In genomic region chr2:29868949-29869645, GRCm38 (mm10) we compare ENCODE assay signal across 8 mouse cellular contexts. TPM values are rescaled to one million over a fixed set of nuclear protein-coding genes. Genes with fewer than 3 reads are reported as not detected.
A peak's percentile ranks its signal among the peaks of the same experiment; 100 is the strongest.
DNase-seq lines count a peak whose midpoint lies in the region; ATAC-seq lines count a peak whose summit lies in the region.

Gene Cercam (plus strand): TSS chr2:29869164.

- peak; percentile 90 for ATAC-seq in hindbrain, embryonic 14.5 days (ENCODE audit: low FRiP score)

- peak; percentile 89 for DNase-seq in WW6 (ENCODE audit: low read depth, low spot score)
- peak; percentile 86 to 90 for DNase-seq in cerebellum, postnatal 36 days
- peak; percentile 79 to 85 for DNase-seq in frontal cortex, postnatal 36 days (ENCODE audit: low spot score in 2 of 2)
- peak; percentile 89 for DNase-seq in hindbrain, embryonic 14.5 days (ENCODE audit: low spot score)
- peak; percentile 73 to 77 for DNase-seq in layer of hippocampus, postnatal 25 days (ENCODE audit: extremely low spot score in 1 of 2, low spot score in 1 of 2)
- peak; percentile 84 for DNase-seq in lung, postnatal 14 days
- peak; percentile 86 for DNase-seq in ovary, postnatal 36 days (ENCODE audit: low spot score)
- DNase-seq in thymus, postnatal 36 days, result peak; percentile 83 to 85

- H3K4me1 ChIP-seq in hindbrain, embryonic 14.5 days (replicated peaks; ENCODE audit: control insufficient read depth, insufficient read depth, low read length), result peaks cover 13% of the 10 kb centered on the region; the same call in 1 of the 2 replicates

- no peaks in the 10 kb centered on the region for H3K27me3 ChIP-seq in hindbrain, embryonic 14.5 days (ENCODE audit: control insufficient read depth, insufficient read depth, low read length)

- H3K9me3 ChIP-seq in hindbrain, embryonic 14.5 days (ENCODE audit: control insufficient read depth, low read length), result no peaks in the 10 kb centered on the region

- peak within 1 kb of the TSS; percentile 78 for H3K27ac ChIP-seq in hindbrain, embryonic 14.5 days

- peaks cover 8% of the 10 kb centered on the region for H3K36me3 ChIP-seq in hindbrain, embryonic 14.5 days (replicated peaks; ENCODE audit: control insufficient read depth, insufficient read depth)

- 1% methylated on average over 44 of the region's 44 CpGs for WGBS in hindbrain, embryonic 14.5 days

- peak within 1 kb of the TSS; percentile 78 for H3K4me2 ChIP-seq in hindbrain, embryonic 14.5 days (replicated peaks)

- H3K4me3 ChIP-seq in hindbrain, embryonic 14.5 days (replicated peaks; ENCODE audit: low read length), result peak within 1 kb of the TSS; percentile 37

- H3K9ac ChIP-seq in hindbrain, embryonic 14.5 days, result peak within 1 kb of the TSS; percentile 63

RNA-seq across cellular contexts. Expression of gene Cercam, which starts in this region (rescaled TPM):
- polyA plus RNA-seq in hindbrain, embryonic 14.5 days (2014; fragmentation: Nextera tagmentation; extraction: Ambion mirVana), result 15.9 and 19.1 TPM in 2 replicates
- 1 to 10 TPM; 6.7 to 9.6 TPM for total RNA-seq in layer of hippocampus, postnatal 25 days (2021)

Comparison
In these comparisons a context has a peak if more than half of its experiments do, and no peak if none do; other contexts are left out.
1. Peak in every context shown above with its lines: DNase-seq, ATAC-seq, H3K4me3 ChIP-seq and H3K27ac ChIP-seq.